Mouse (Mus musculus) left cerebral cortex, postnatal 10 days (tissue): ENCODE results near the gene Akap4. TPM values are rescaled to one million over a fixed set of nuclear protein-coding genes. Genes with fewer than 3 reads are reported as not detected.

Experiments
- DNase-seq, 2 experiments: peaks; one replicate each; pipeline ENCODE4 v3.0.0; 2021 to 2022; ENCODE audit warnings: low spot score in 2 of 2, mixed read lengths in 1 of 2; ENCODE audit errors: extremely low spot score in 1 of 2
- intact Hi-C: fragments of 180-260 bp; cut with DNase I; formaldehyde crosslinking; loops from one replicate; pipeline ENCODE4 v1.15.1; 2025
- total RNA-seq, 2 experiments: library from RNA; stranded (reverse); gene quantifications; 2 replicates each; pipeline ENCODE4 v1.2.3; 2021

The Akap4 gene
- total RNA-seq, result not detected

GRCm38 (mm10) chrX:7067219-7067618, at the start of gene Akap4:
Gene Akap4, plus strand, starts transcription at chrX:7067519.
- DNase-seq, result no peak
- intact Hi-C loops, result no loop called here

- intact Hi-C loops, result no loop called here
- no peak for DNase-seq
Observed at GRCm38 (mm10) chrX:7041519-7041918, 25.8 kb upstream of the Akap4 start, which contains the start of gene Ccnb3. Gene Ccnb3, minus strand, starts transcription at chrX:7041619.

GRCm38 (mm10) chrX:7057056-7057455, 10.3 kb upstream of the Akap4 start:
- intact Hi-C loops, result no loop called here

GRCm38 (mm10) chrX:7057634-7058033, 9.7 kb upstream of the Akap4 start:
- intact Hi-C loops, result no loop called here
- no peak for DNase-seq

More at GRCm38 (mm10) chrX:7057056-7057455, 10.3 kb upstream of the Akap4 start:
- no peak for DNase-seq

DNA sequence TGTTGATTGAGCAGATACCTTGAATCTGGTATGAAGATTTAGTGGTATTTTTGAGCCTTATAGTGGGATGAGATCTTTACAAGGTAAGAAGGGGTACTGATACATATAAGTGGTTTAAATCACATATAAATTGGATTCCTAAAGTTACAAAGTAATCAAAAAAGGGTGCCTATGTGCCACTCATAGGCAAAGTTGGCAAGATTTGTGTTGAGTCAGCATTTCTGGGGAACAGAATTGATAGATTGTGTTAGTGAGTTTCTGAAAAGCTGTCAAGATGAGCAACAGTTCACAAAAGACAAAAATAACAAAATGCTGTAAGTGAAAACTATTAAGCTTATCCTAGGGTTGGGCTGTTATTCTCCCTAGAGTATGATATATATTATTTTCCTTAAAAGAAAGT, 3.2 kb upstream of the Akap4 start:
- intact Hi-C loops, result no loop called here
- no peak for DNase-seq

DNA sequence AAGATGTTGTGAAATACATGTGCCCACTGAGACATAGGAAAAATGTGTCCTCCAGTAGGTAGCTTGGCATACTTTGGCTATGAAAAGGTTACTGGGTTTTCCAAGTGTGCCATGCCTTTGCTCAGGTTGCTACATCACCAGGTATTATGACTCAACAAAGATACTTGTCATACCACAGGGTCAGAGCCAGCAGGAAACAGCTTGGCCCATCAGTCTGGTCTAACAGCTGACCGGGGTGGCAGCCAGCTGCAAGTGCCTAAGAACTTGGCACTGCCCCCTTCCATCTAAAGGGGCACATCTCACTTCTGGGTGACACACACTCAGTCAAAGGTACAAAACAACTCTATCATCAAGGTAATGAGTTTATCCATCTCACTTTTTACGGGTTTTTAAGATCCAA, 683 bp downstream of the Akap4 start:
- no peak for DNase-seq
- intact Hi-C loops, result no loop called here

GRCm38 (mm10) chrX:7079820-7080429, 12.6 kb downstream of the Akap4 start:
- intact Hi-C loops, result no loop called here

DNA sequence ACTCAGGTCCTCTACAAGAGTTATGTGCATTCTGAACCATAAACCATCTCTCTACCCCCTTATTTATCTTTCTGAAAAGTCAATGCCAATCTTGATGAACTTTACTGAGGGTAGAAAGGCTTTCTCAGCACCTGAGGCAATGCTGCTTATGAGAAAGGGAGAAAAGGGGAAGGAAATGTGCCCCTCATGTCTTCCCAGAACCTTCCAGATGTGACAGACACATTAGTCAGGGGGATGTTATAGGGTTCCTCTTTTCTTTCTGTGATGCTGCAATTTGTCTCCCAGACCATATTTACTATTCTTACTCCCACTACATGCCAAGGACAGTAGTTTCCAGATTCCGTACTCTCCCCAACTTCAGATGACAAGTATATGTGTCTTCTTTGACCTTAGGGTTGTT, 18.6 kb downstream of the Akap4 start:
- no peak for DNase-seq
- intact Hi-C loops, result no loop called here

More at GRCm38 (mm10) chrX:7079820-7080429, 12.6 kb downstream of the Akap4 start:
- no peak for DNase-seq

DNA sequence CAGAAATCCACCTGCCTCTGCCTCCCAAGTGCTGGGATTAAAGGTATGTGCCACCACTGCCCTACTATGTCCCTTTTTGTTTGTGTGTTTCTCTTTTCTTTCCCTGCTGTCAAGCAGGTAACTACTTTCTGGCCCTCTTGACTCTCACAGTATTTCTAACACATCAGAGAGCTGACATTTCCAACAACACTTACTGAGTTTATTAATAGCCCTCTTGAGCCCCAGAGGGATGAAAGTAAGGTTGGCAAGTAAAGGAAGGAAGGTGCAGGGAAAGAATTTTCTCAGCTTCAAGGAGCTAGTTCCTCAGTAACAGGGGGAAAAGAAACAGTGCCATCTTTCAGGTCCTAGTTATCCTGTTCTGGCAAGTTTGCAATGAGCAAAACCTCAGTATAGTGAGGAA, 23.0 kb downstream of the Akap4 start:
- intact Hi-C loops, result no loop called here
- no peak for DNase-seq

DNA sequence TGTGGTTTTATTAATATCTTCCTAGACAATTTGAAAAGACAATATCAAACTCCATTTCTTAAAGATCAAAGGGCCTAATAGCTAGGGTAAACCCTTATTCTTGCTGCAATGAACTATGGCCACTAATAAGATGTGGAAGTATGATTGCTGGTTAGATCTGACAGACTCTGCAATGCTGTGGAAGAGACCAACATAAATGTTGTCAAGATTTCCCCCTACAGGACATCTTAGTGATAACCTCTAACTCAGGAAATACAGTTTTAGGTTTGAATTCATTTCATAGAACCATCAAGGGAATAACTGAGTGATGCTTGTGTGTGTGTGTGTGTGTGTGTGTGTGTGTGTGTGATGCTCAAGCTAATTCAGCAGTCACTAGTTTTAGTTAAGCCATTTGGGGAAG, 35.0 kb downstream of the Akap4 start:
- DNase-seq, result no peak
- intact Hi-C loops, result no loop called here

GRCm38 (mm10) chrX:7114885-7115284, 47.6 kb downstream of the Akap4 start:
- DNase-seq, result no peak
- intact Hi-C loops, result no loop called here

GRCm38 (mm10) chrX:7121618-7122280, 54.4 kb downstream of the Akap4 start:
- intact Hi-C loops, result no loop called here
- DNase-seq, result no peak

Other genes starting within 250 kb of the Akap4 start
- not detected for gene Ccnb3, start 25.9 kb upstream of the Akap4 start, total RNA-seq